Mouse (Mus musculus) Muller cell, postnatal 12 days (primary cell): ENCODE measurements around the gene Ntm.

Experiments
- DNase-seq: peaks from one replicate; pipeline ENCODE4 v3.0.0-alpha.2; 2015; ENCODE audit errors: inconsistent ontology term

Gene Ntm

GRCm38 (mm10) chr9:29657761-29658465 is 305.0 kb downstream of the Ntm start:
- DNase-seq: no peak

GRCm38 (mm10) chr9:29654885-29655284 is 308.1 kb downstream of the Ntm start:
- DNase-seq: no peak

- DNase-seq: no peak
Observed at GRCm38 (mm10) chr9:29653678-29654235, 309.2 kb downstream of the Ntm start.

- no peak for DNase-seq
Observed at GRCm38 (mm10) chr9:29652854-29653253, 310.1 kb downstream of the Ntm start.

GRCm38 (mm10) chr9:29651856-29652255 is 311.1 kb downstream of the Ntm start:
- no peak for DNase-seq

- no peak for DNase-seq
Observed at GRCm38 (mm10) chr9:29651226-29651625, 311.7 kb downstream of the Ntm start.

- DNase-seq: no peak
Observed at GRCm38 (mm10) chr9:29650679-29651078, 312.3 kb downstream of the Ntm start.

- DNase-seq: no peak
Observed at GRCm38 (mm10) chr9:29650266-29650665, 312.7 kb downstream of the Ntm start.

- DNase-seq: no peak
Observed at GRCm38 (mm10) chr9:29648256-29648655, 314.7 kb downstream of the Ntm start.

- no peak for DNase-seq
Observed at GRCm38 (mm10) chr9:29647764-29648163, 315.2 kb downstream of the Ntm start.

GRCm38 (mm10) chr9:29645796-29646400 is 317.0 kb downstream of the Ntm start:
- peak; percentile 36 for DNase-seq

GRCm38 (mm10) chr9:29642997-29643657 is 319.8 kb downstream of the Ntm start:
- peak; percentile 37 for DNase-seq

- DNase-seq: no peak
Observed at GRCm38 (mm10) chr9:29637335-29637734, 325.6 kb downstream of the Ntm start.

- DNase-seq: no peak
Observed at GRCm38 (mm10) chr9:29617181-29617580, 345.8 kb downstream of the Ntm start.

- DNase-seq: no peak
Observed at GRCm38 (mm10) chr9:29612020-29612612, 350.8 kb downstream of the Ntm start.

- no peak for DNase-seq
Observed at GRCm38 (mm10) chr9:29610867-29611266, 352.1 kb downstream of the Ntm start.

- DNase-seq: no peak
Observed at GRCm38 (mm10) chr9:29597665-29598064, 365.3 kb downstream of the Ntm start.

- no peak for DNase-seq
Observed at GRCm38 (mm10) chr9:29595321-29595720, 367.6 kb downstream of the Ntm start.

- DNase-seq: no peak
Observed at GRCm38 (mm10) chr9:29594537-29595294, 368.2 kb downstream of the Ntm start.

GRCm38 (mm10) chr9:29587376-29587775 is 375.6 kb downstream of the Ntm start:
- no peak for DNase-seq

- no peak for DNase-seq
Observed at GRCm38 (mm10) chr9:29586381-29586770, 376.6 kb downstream of the Ntm start.
